ENCODE assay signal across 8 mouse cellular contexts in genomic region chr14:60177614-60178570, GRCm38 (mm10). TPM values are rescaled to one million over a fixed set of nuclear protein-coding genes. Genes with fewer than 3 reads are reported as not detected.
A peak's percentile ranks its signal among the peaks of the same experiment; 100 is the strongest.
DNase-seq lines count a peak whose midpoint lies in the region; ATAC-seq lines count a peak whose summit lies in the region.

No protein-coding gene starts in this region.

- H3K27me3 ChIP-seq in neural tube, embryonic 11.5 days (ENCODE audit: control insufficient read depth, insufficient read depth, low read length) = peaks cover 6% of the 10 kb centered on the region
- H3K27me3 ChIP-seq in forebrain, embryonic 14.5 days (replicated peaks; ENCODE audit: control insufficient read depth, insufficient read depth, low read length) = peaks cover 11% of the 10 kb centered on the region; the same call in 1 of the 2 replicates
- no peaks in the 10 kb centered on the region for H3K27me3 ChIP-seq in midbrain, embryonic 16.5 days (ENCODE audit: control insufficient read depth, insufficient read depth, low read depth, low read length)

- intact Hi-C loops in left cerebral cortex, postnatal 10 days (cut with DNase I) = no loop called here

- DNase-seq in cerebellum, adult 11-12 months = peak; percentile 69
- DNase-seq in cerebellum, postnatal 14 days = no peak
- DNase-seq in neural tube, embryonic 11.5 days (ENCODE audit: low spot score) = peak; percentile 47
- no peak for DNase-seq in neural tube, embryonic 10.5 days (ENCODE audit: extremely low spot score, low spot score)
- DNase-seq in forebrain, embryonic 14.5 days (ENCODE audit: low spot score) = peak; percentile 2
- peak; percentile 25 to 56 for DNase-seq in left cerebral cortex, postnatal 10 days (ENCODE audit: extremely low spot score in 1 of 2, low spot score in 2 of 2)
- DNase-seq in MN1 (ENCODE audit: low spot score) = no peak

- WGBS in neural tube, embryonic 11.5 days = 29% methylated on average over 25 of the region's 37 CpGs
- WGBS in forebrain, embryonic 14.5 days = 19% methylated on average over 37 of the region's 37 CpGs
- WGBS in midbrain, embryonic 16.5 days = 19% methylated on average over 35 of the region's 37 CpGs

- H3K4me2 ChIP-seq in neural tube, embryonic 11.5 days (ENCODE audit: low read depth) = peak overlapping the region; percentile 95
- H3K4me2 ChIP-seq in forebrain, embryonic 14.5 days (ENCODE audit: low read length) = peak overlapping the region; percentile 97
- peak overlapping the region; percentile 58 for H3K4me2 ChIP-seq in midbrain, embryonic 16.5 days (ENCODE audit: low read length)

- H3K9ac ChIP-seq in neural tube, embryonic 11.5 days (ENCODE audit: low read length) = peak overlapping the region; percentile 63
- peak overlapping the region; percentile 88 for H3K9ac ChIP-seq in forebrain, embryonic 14.5 days (ENCODE audit: low read length)
- peak overlapping the region; percentile 89 for H3K9ac ChIP-seq in midbrain, embryonic 16.5 days (ENCODE audit: low read depth, low read length)

- H3K9me3 ChIP-seq in neural tube, embryonic 11.5 days (ENCODE audit: control insufficient read depth, low read length) = no peaks in the 10 kb centered on the region
- H3K9me3 ChIP-seq in forebrain, embryonic 14.5 days (replicated peaks; ENCODE audit: control insufficient read depth, low read length) = no peaks in the 10 kb centered on the region
- no peaks in the 10 kb centered on the region for H3K9me3 ChIP-seq in midbrain, embryonic 16.5 days (replicated peaks; ENCODE audit: control insufficient read depth, low read length, poor library complexity, severe bottlenecking)

- H3K4me1 ChIP-seq in neural tube, embryonic 11.5 days (ENCODE audit: control insufficient read depth, insufficient read depth, low read length) = no peaks in the 10 kb centered on the region
- H3K4me1 ChIP-seq in forebrain, embryonic 14.5 days (ENCODE audit: control insufficient read depth, insufficient read depth, low read length) = 0 out of 2 replicates have a peak, but pooled peaks cover 2% of the 10 kb centered on the region
- peaks cover 12% of the 10 kb centered on the region for H3K4me1 ChIP-seq in midbrain, embryonic 16.5 days (ENCODE audit: control insufficient read depth, insufficient read depth, low read length)

- no peak overlapping the region for H3K27ac ChIP-seq in neural tube, embryonic 11.5 days (ENCODE audit: low read depth, low read length)
- H3K27ac ChIP-seq in forebrain, embryonic 14.5 days (ENCODE audit: low read depth, low read length) = peak overlapping the region; percentile 71; the same call in 1 of the 2 replicates
- H3K27ac ChIP-seq in midbrain, embryonic 16.5 days (ENCODE audit: low read length) = peak overlapping the region; percentile 92

- peak overlapping the region; percentile 65 for H3K4me3 ChIP-seq in neural tube, embryonic 11.5 days (ENCODE audit: low read depth, low read length)
- H3K4me3 ChIP-seq in forebrain, embryonic 14.5 days (ENCODE audit: low read depth, low read length) = peak overlapping the region; percentile 76
- peak overlapping the region; percentile 50 for H3K4me3 ChIP-seq in midbrain, embryonic 16.5 days (ENCODE audit: low read depth, low read length)

- ATAC-seq in neural tube, embryonic 11.5 days (ENCODE audit: insufficient read depth, low FRiP score, low TSS enrichment) = no peak; the same call in none of the 2 replicates
- ATAC-seq in forebrain, embryonic 14.5 days = peak; percentile 16
- ATAC-seq in midbrain, embryonic 16.5 days = peak; percentile 75

- H3K36me3 ChIP-seq in neural tube, embryonic 11.5 days (ENCODE audit: control insufficient read depth, insufficient read depth, low read length) = no peaks in the 10 kb centered on the region
- no peaks in the 10 kb centered on the region for H3K36me3 ChIP-seq in forebrain, embryonic 14.5 days (ENCODE audit: control insufficient read depth, insufficient read depth, low read length)
- H3K36me3 ChIP-seq in midbrain, embryonic 16.5 days (ENCODE audit: control insufficient read depth, insufficient read depth, low read length) = no peaks in the 10 kb centered on the region

RNA-seq across cellular contexts. Expression of gene Atp8a2, which starts 19.1 kb away (rescaled TPM):
- 9.0 and 12.5 TPM in 2 replicates for polyA plus RNA-seq in neural tube, embryonic 11.5 days (2014; fragmentation: Nextera tagmentation; extraction: Ambion mirVana)
- 13.0 and 22.7 TPM in 2 replicates for polyA plus RNA-seq in forebrain, embryonic 14.5 days (2014; fragmentation: Nextera tagmentation; extraction: Ambion mirVana)
- 10 to 100 TPM; 80.4 to 81.2 TPM for total RNA-seq in left cerebral cortex, postnatal 10 days (2021)
- 45.6 and 51.3 TPM in 2 replicates for polyA plus RNA-seq in midbrain, embryonic 16.5 days (2015; fragmentation: Nextera tagmentation; extraction: Ambion mirVana)

Comparison
In these comparisons a context has a peak if more than half of its experiments do, and no peak if none do; other contexts are left out.
1. DNase-seq: peak in cerebellum, adult 11-12 months (single experiment), neural tube, embryonic 11.5 days (single experiment), forebrain, embryonic 14.5 days (single experiment) and left cerebral cortex, postnatal 10 days (2 of 2); none in cerebellum, postnatal 14 days (0 of 2), neural tube, embryonic 10.5 days (single experiment) and MN1 (single experiment).
2. Peak in every context shown above with its lines, with median percentiles within 50 percentile points of each other: H3K4me2 ChIP-seq, H3K4me3 ChIP-seq and H3K9ac ChIP-seq.